Mouse (Mus musculus): Measurements from ENCODE around the gene Homer2. TPM values are rescaled to one million over a fixed set of nuclear protein-coding genes. Genes with fewer than 3 reads are reported as not detected.

Homer2 gene
- polyA plus RNA-seq, 1 experiment from 2014 or later = 14.6 TPM

- Histone ChIP-seq H3K27me3 (replicated peaks; ENCODE audit: low read depth, poor library complexity, severe bottlenecking) (no peaks in the 10 kb centered on the region), H3K9me3 (peaks cover 6% of the 10 kb centered on the region; the same call in 1 of the 2 replicates), H3K36me3 (replicated peaks) (peaks cover 5% of the 10 kb centered on the region; the same call in 1 of the 2 replicates), H3K4me1 (no peaks in the 10 kb centered on the region), H3K4me3 (no peak overlapping the region), H3K27ac (replicated peaks) (no peak overlapping the region)
- DNase-seq (ENCODE audit: low spot score) = no peak
- WGBS = 91% methylated on average over 8 of the region's 8 CpGs
Observed at GRCm38 (mm10) chr7:81631261-81631660, 76.1 kb downstream of the Homer2 start.

- peaks cover 10% of the 10 kb centered on the region; the same call in 1 of the 2 replicates for H3K9me3 ChIP-seq
- 75% methylated on average over 2 of the region's 2 CpGs for WGBS
- no peak overlapping the region for H3K27ac ChIP-seq (replicated peaks)
- H3K27me3 ChIP-seq (replicated peaks; ENCODE audit: low read depth, poor library complexity, severe bottlenecking) = no peaks in the 10 kb centered on the region
- H3K36me3 ChIP-seq (replicated peaks) = no peaks in the 10 kb centered on the region
- no peak overlapping the region for H3K4me3 ChIP-seq
- no peaks in the 10 kb centered on the region for H3K4me1 ChIP-seq
- DNase-seq (ENCODE audit: low spot score) = peak; percentile 33
Observed at GRCm38 (mm10) chr7:81626460-81626859, 80.9 kb downstream of the Homer2 start.

- Histone ChIP-seq H3K4me3 (no peak overlapping the region), H3K27ac (replicated peaks) (no peak overlapping the region), H3K27me3 (replicated peaks; ENCODE audit: low read depth, poor library complexity, severe bottlenecking) (no peaks in the 10 kb centered on the region), H3K36me3 (replicated peaks) (no peaks in the 10 kb centered on the region), H3K9me3 (peaks cover 8% of the 10 kb centered on the region; the same call in 1 of the 2 replicates), H3K4me1 (no peaks in the 10 kb centered on the region)
- DNase-seq (ENCODE audit: low spot score) = no peak
- 88% methylated on average over 6 of the region's 6 CpGs for WGBS
Observed at GRCm38 (mm10) chr7:81623767-81624166, 83.6 kb downstream of the Homer2 start.

- H3K27ac ChIP-seq (replicated peaks) = no peak overlapping the region
- no peaks in the 10 kb centered on the region for H3K4me1 ChIP-seq
- H3K27me3 ChIP-seq (replicated peaks; ENCODE audit: low read depth, poor library complexity, severe bottlenecking) = no peaks in the 10 kb centered on the region
- WGBS = 87% methylated on average over 4 of the region's 4 CpGs
- peaks cover 8% of the 10 kb centered on the region; the same call in 1 of the 2 replicates for H3K9me3 ChIP-seq
- no peak overlapping the region for H3K4me3 ChIP-seq
- no peaks in the 10 kb centered on the region for H3K36me3 ChIP-seq (replicated peaks)
- DNase-seq (ENCODE audit: low spot score) = no peak
Observed at GRCm38 (mm10) chr7:81622793-81623192, 84.5 kb downstream of the Homer2 start.

- DNase-seq (ENCODE audit: low spot score) = no peak
- 80% methylated on average over 9 of the region's 9 CpGs for WGBS
Observed at GRCm38 (mm10) chr7:81615031-81615430, 92.3 kb downstream of the Homer2 start.

GRCm38 (mm10) chr7:81612856-81613635 lies 94.3 kb downstream of the Homer2 start:
- WGBS = 86% methylated on average over 13 of the region's 13 CpGs
- Histone ChIP-seq H3K4me3 (no peak overlapping the region), H3K9me3 (no peaks in the 10 kb centered on the region), H3K4me1 (no peaks in the 10 kb centered on the region), H3K27me3 (replicated peaks; ENCODE audit: low read depth, poor library complexity, severe bottlenecking) (no peaks in the 10 kb centered on the region), H3K36me3 (replicated peaks) (no peaks in the 10 kb centered on the region), H3K27ac (replicated peaks) (no peak overlapping the region)
- no peak for DNase-seq (ENCODE audit: low spot score)

More at GRCm38 (mm10) chr7:81615031-81615430, 92.3 kb downstream of the Homer2 start:
- Histone ChIP-seq H3K27ac (replicated peaks) (no peak overlapping the region), H3K36me3 (replicated peaks) (no peaks in the 10 kb centered on the region), H3K9me3 (no peaks in the 10 kb centered on the region), H3K4me3 (no peak overlapping the region), H3K27me3 (replicated peaks; ENCODE audit: low read depth, poor library complexity, severe bottlenecking) (no peaks in the 10 kb centered on the region), H3K4me1 (no peaks in the 10 kb centered on the region)

- H3K4me3 ChIP-seq = no peak overlapping the region
- H3K4me1 ChIP-seq = no peaks in the 10 kb centered on the region
- DNase-seq (ENCODE audit: low spot score) = peak; percentile 19
- no peaks in the 10 kb centered on the region for H3K27me3 ChIP-seq (replicated peaks; ENCODE audit: low read depth, poor library complexity, severe bottlenecking)
- H3K27ac ChIP-seq (replicated peaks) = no peak overlapping the region
- 66% methylated on average over 18 of the region's 18 CpGs for WGBS
- no peaks in the 10 kb centered on the region for H3K36me3 ChIP-seq (replicated peaks)
- H3K9me3 ChIP-seq = no peaks in the 10 kb centered on the region
Observed at GRCm38 (mm10) chr7:81610125-81610524, 97.2 kb downstream of the Homer2 start.

- Histone ChIP-seq H3K4me3 (no peak overlapping the region), H3K36me3 (replicated peaks) (no peaks in the 10 kb centered on the region), H3K27ac (replicated peaks) (no peak overlapping the region), H3K9me3 (no peaks in the 10 kb centered on the region), H3K4me1 (no peaks in the 10 kb centered on the region), H3K27me3 (replicated peaks; ENCODE audit: low read depth, poor library complexity, severe bottlenecking) (no peaks in the 10 kb centered on the region)
- no peak for DNase-seq (ENCODE audit: low spot score)
- WGBS = 66% methylated on average over 5 of the region's 5 CpGs
Observed at GRCm38 (mm10) chr7:81606452-81606851, 100.9 kb downstream of the Homer2 start.

GRCm38 (mm10) chr7:81605489-81605888 lies 101.8 kb downstream of the Homer2 start:
- no peaks in the 10 kb centered on the region for H3K36me3 ChIP-seq (replicated peaks)
- no peak overlapping the region for H3K4me3 ChIP-seq
- no peaks in the 10 kb centered on the region for H3K4me1 ChIP-seq
- no peaks in the 10 kb centered on the region for H3K9me3 ChIP-seq
- WGBS = 71% methylated on average over 4 of the region's 4 CpGs
- no peak overlapping the region for H3K27ac ChIP-seq (replicated peaks)
- no peak for DNase-seq (ENCODE audit: low spot score)
- H3K27me3 ChIP-seq (replicated peaks; ENCODE audit: low read depth, poor library complexity, severe bottlenecking) = no peaks in the 10 kb centered on the region

- no peaks in the 10 kb centered on the region for H3K36me3 ChIP-seq (replicated peaks)
- no peak for DNase-seq (ENCODE audit: low spot score)
- H3K4me3 ChIP-seq = no peak overlapping the region
- WGBS = 84% methylated on average over 5 of the region's 5 CpGs
- peaks cover 5% of the 10 kb centered on the region for H3K4me1 ChIP-seq
- H3K9me3 ChIP-seq = no peaks in the 10 kb centered on the region
- no peak overlapping the region for H3K27ac ChIP-seq (replicated peaks)
- no peaks in the 10 kb centered on the region for H3K27me3 ChIP-seq (replicated peaks; ENCODE audit: low read depth, poor library complexity, severe bottlenecking)
Observed at GRCm38 (mm10) chr7:81604991-81605390, 102.3 kb downstream of the Homer2 start.

GRCm38 (mm10) chr7:81599379-81600280 lies 107.7 kb downstream of the Homer2 start:
- H3K4me1 ChIP-seq = peaks cover 13% of the 10 kb centered on the region
- H3K27me3 ChIP-seq (replicated peaks; ENCODE audit: low read depth, poor library complexity, severe bottlenecking) = no peaks in the 10 kb centered on the region
- WGBS = 69% methylated on average over 8 of the region's 8 CpGs
- DNase-seq (ENCODE audit: low spot score) = no peak
- no peak overlapping the region; the same call in 1 of the 2 replicates for H3K27ac ChIP-seq (replicated peaks)
- no peak overlapping the region for H3K4me3 ChIP-seq
- no peaks in the 10 kb centered on the region for H3K9me3 ChIP-seq
- peaks cover 36% of the 10 kb centered on the region for H3K36me3 ChIP-seq (replicated peaks)

GRCm38 (mm10) chr7:81597660-81598059 lies 109.7 kb downstream of the Homer2 start:
- H3K4me3 ChIP-seq = no peak overlapping the region
- peaks cover 13% of the 10 kb centered on the region for H3K4me1 ChIP-seq
- WGBS = 93% methylated on average over 1 of the region's 1 CpGs
- no peak for DNase-seq (ENCODE audit: low spot score)
- H3K36me3 ChIP-seq (replicated peaks) = peaks cover 51% of the 10 kb centered on the region
- no peaks in the 10 kb centered on the region for H3K9me3 ChIP-seq
- no peak overlapping the region for H3K27ac ChIP-seq (replicated peaks)
- no peaks in the 10 kb centered on the region for H3K27me3 ChIP-seq (replicated peaks; ENCODE audit: low read depth, poor library complexity, severe bottlenecking)
